Mouse (Mus musculus) megakaryocyte, adult 5-6 weeks (primary cell): ENCODE measurements around the gene Fermt2. TPM values are rescaled to one million over a fixed set of nuclear protein-coding genes. Genes with fewer than 3 reads are reported as not detected.
"Not testable (repeated sequence)": the region's sequence is repeated elsewhere in the genome, so short reads cannot be mapped to it uniquely, and the experiment has no call there.

Experiments
- ATAC-seq: 2 replicates; pipeline ENCODE4 v1.8.0; 2016; ENCODE audit warnings: mild to moderate bottlenecking, inconsistent platforms; ENCODE audit not compliant: poor library complexity, severe bottlenecking
- total RNA-seq, 2 experiments: library from RNA; stranded (forward) in 1 of 2; stranded (reverse) in 1 of 2; fragments of 153-499, 151-499 nt in 1 of 2; fragments of 221-1000, 200-1000 nt in 1 of 2; gene quantifications; 2 replicates each; pipeline versions ENCODE4 v1.2.3 to v1.2.4; 2015 to 2017

The Fermt2 gene
- total RNA-seq, 2 experiments from 2014 or later, result not detected

DNA sequence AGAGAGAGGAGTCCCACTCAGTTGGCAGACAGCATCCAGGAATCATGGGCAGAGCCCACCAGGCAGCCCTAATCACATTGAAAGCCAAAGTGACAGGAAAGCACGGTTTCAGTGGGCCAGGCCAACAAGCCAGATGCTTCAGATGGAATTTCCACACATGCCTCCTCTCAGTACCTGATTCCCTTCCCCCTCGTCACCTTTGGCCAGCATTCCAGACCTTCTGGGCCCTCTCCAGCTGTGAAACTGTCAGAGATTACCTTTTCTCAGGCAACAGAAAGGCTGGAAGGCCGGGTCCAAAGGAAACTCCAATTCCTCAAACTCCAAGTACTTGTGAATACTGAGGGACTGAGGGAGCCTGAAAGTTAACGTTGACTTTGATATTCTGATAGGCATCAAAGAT is 19.1 kb downstream of the Fermt2 start:
- ATAC-seq, result no peak

DNA sequence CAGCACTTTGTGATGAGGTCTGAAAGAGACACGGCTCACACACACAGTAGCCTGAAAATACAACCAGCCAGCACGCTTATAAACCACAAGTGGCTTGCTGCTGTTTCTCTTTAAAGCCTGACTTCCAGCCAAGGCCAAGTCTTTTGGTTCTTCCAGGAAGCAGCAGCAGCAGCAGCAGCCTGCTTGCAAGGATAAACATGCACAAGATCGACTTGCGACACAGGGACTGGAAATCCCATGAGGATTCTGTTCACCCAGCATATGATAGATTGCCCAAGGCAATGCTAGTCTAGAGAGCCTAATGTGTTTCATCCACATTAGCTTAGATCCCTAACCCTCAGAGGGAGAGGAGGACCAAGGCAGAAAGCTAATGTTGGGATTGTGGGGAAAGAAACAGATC is 22.0 kb downstream of the Fermt2 start:
- no peak for ATAC-seq

DNA sequence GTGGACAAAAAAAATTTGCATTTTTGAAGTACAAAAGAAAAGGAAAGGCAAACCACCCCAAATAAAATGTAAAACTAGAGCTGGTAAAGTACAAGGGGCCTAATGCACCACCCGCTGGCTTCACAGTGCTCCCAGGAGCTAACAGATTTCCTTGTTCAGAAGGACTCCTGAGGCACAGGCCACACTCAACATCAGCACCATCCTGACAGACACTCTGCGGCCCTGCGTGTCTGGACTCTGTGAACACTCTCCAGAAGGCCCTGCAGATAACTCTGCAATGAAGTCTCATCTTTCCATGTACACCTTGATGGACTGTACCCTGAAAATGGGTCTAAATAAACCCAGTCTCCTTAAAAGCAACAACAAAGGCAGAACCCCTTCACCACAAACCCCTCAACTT is 22.5 kb downstream of the Fermt2 start:
- ATAC-seq, result no peak

DNA sequence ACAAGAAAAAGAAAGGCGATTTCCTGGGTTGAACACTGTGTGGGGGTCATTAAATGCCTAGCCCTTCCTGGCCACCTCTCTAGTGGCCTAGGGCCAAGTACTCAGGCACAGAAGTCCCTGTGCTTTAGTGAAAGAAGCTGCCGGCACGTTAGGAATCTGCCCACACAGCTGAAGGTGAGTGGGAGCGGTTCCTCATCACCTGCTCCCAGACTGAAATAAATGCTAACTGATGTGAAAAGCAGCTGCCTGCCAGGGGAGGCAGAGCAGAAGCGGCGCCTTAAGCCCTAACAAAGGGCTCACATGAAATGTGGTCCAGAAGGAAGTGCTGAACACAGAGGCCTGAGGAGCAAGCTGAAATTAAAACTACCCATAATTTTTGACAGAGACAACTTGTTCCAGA is 22.9 kb downstream of the Fermt2 start:
- no peak for ATAC-seq

DNA sequence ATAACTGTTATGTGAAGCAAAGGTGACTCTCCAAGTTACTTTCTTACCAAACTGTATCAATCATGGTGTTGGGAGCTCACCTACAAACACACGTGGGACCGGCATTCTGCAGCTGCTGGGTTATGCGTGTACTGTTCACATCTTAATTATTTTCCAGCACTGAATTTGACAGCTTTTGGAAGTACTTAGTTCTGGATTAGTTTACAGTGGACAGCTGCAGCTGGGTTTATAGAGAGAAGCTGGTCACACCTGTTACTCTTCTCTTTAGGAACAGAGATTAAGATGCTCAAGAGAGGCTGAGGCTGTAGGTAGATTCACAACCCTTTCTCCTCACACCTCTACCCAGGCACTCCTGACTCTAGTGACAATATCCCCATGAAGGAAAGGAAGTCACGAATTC is 23.8 kb downstream of the Fermt2 start:
- no peak for ATAC-seq

DNA sequence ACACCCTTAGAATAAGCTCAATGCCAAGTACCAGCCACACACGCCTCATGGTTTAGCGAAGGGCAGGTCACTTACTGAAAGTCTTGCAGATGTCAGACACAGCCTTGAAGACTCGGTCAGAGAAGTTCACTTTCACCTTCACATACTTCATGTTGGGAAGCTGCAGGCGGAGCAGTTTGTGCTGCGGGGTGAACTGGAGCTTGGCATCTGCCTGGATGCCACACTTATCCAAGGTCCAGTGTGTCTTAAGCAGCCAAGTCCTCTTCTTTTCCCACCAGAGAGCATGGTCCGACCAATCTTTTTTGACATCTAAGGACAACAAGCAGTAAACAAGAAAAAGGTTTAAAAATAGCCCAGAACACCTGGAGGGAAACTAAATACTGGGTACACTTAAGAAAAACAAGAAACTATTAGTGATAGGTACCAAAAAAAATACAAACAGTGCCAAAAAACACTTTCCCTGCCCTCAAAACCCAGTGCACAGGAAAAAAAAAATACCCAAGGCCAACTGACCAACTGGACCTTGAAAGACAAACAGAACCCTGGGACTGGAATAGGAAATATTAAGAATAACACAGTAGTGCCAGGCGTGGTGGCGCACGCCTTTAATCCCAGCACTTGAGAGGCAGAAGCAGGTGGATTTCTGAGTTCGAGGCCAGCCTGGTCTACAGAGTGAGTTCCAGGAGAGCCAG is 25.4 kb downstream of the Fermt2 start:
- no peak for ATAC-seq

DNA sequence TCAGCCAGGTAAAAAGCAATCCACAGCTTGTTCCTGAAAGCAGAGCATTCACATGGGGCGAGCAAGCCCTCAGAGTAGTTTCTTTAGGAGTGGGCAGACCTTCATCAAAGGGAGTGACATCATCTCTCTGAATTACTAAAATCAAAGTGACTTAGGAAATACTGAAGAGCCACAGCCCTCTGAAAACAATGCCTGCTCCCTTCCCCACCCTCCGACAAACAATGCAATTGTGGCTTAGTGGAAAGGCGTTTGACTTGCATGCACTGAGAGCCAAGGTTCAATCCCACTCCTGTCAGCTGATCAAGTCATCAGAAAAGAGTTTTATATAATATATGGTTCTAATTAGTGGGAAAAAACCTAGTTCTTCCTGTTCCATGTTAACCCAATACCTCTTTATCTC is 26.0 kb downstream of the Fermt2 start:
- no peak for ATAC-seq

DNA sequence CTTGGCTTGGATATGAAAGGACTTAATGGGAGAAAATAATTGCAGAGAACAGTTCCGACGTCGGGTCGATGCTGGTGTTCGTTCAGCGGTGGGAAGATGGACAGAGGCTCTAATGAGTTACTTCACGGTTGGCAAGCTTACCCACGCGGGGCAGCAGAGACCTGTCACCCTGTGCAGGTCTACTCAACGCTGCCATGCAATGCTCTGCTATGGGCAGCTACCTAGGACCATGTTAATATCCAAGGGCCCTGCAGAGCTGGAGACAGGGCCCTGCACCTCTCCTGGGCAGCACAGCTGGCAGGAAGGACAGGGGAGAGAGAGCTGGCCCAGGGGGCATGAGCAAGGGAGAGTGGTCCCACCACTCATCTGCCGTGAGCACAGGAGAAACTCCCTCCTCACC is 29.9 kb downstream of the Fermt2 start:
- no peak for ATAC-seq

DNA sequence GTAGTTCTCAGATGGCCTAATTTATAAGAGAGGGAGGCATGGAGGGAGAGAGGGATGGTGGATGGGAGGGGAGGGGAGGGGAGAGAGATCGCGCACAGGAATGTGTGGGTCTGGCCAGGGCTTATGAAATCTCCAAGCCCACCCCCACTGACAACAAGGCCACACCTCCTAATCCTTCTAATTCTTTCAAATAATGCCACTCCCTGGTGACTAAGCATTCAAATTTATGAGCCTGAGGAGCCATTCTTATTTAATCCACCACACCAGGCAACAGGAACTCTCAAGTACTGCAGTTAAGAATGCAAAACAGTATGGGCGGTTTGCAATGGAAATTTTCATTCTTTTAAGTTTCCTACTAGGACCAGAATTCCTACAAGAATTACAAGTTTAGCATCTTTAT is 32.8 kb downstream of the Fermt2 start:
- no peak for ATAC-seq

DNA sequence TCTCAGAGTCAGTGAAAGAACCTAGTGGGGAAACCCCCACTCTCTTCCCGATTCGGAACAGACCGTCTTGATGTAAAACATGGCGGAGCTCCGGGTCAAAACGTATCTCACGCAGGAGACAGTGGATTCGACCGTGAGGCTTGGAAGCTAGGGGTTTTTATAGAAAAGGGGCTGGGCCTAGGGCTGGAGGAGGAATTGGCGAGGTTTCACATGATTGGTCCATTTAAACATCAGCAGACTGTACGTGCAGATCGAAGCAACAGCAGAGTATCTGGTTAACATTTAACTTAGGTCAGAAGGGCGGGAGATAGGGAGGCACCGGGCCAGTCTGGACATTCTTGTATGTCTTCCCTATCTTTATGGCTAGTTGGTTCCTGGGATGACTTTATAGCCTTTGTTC is 34.1 kb downstream of the Fermt2 start:
- not testable (repeated sequence) for ATAC-seq

DNA sequence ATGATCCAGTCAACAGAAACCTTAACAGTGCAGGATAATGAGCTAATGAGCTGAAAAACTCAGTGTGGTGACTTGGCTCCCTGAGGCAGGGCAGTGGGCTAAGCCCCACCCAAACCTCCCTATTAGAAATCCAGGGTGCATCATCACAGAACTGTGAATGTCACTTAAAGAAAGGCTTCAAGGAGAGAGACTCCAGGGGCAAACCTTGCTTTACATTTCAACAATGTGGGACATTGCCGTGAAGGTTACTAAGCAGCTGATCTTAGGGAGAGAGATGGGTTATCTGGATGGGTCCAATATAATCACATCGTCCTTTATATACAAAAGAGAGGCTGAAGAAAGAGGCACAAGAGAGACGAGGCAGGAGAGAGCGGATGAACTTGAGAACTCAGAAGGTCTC is 36.0 kb downstream of the Fermt2 start:
- no peak for ATAC-seq

DNA sequence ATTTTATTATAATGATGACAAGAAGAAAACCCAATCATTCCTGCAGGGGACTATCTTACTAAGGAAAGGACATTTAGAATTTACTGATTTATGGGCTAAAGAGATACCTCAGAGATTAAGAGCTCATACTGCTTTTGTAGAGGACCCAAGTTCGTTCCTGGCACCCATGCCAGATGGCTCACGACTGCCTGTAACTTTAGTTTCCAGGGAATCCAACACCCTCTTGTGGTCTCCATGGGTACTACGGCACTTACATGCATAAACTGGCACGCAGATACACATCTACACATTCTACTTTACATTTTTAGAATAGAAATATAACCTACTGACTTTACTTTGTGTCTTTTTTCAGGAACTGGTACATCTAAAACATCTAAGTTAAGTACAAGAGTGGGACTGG is 37.2 kb downstream of the Fermt2 start:
- ATAC-seq, result no peak

DNA sequence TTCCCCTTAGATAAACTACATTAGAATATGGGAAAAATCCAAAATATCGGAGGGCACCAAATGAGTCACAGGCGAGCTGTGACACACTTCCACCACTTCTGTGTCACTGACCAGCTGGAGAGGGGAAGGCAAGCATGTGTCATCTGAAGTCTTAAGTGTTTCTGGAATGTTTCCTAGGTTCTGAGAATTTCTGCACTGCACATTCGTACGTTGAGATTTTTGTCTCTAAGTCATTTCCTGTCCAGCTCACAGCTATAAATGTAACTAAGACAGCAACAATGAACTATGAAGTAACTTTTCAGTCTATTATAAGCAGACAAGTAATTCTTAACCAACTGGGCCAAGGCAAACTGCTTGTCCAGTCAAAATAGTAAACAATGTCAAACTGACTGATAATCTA is 37.9 kb downstream of the Fermt2 start:
- ATAC-seq, result no peak

DNA sequence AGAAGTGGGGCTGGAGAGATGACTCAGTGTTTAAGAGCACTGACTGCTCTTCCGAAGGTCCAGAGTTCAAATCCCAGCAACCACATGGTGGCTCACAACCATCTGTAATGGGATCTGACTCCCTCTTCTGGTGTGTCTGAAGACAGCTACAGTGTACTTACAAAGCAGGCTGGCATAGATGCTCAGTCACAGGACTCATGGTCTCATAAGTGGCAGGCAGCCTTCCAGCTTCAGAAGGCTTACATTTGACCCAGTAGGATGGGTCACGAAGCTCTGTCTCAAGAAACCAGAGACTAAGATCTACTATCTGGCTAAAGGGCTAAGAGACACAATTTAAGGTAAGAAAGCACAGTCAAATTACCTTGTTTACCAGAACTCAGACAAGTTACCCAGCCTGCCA is 42.7 kb downstream of the Fermt2 start:
- not testable (repeated sequence) for ATAC-seq

DNA sequence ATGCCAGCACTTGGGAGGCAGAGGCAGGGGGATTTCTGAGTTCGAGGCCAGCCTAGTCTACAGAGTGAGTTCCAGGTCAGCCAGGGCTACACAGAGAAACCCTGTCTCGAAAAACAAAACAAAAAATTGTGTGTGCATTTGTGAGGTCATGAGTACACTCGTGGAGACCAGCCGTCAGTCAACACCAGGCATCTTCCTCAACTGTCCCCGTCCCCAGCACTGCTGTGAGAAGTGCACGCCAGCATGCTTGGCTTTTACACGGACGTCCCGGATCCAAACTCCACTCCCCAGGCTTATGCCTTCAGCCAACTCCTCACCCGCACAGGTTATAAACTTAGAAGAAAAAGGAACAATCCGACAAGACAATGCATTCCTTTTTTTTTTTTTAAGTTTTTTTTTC is 46.6 kb downstream of the Fermt2 start:
- ATAC-seq, result not testable (repeated sequence)

DNA sequence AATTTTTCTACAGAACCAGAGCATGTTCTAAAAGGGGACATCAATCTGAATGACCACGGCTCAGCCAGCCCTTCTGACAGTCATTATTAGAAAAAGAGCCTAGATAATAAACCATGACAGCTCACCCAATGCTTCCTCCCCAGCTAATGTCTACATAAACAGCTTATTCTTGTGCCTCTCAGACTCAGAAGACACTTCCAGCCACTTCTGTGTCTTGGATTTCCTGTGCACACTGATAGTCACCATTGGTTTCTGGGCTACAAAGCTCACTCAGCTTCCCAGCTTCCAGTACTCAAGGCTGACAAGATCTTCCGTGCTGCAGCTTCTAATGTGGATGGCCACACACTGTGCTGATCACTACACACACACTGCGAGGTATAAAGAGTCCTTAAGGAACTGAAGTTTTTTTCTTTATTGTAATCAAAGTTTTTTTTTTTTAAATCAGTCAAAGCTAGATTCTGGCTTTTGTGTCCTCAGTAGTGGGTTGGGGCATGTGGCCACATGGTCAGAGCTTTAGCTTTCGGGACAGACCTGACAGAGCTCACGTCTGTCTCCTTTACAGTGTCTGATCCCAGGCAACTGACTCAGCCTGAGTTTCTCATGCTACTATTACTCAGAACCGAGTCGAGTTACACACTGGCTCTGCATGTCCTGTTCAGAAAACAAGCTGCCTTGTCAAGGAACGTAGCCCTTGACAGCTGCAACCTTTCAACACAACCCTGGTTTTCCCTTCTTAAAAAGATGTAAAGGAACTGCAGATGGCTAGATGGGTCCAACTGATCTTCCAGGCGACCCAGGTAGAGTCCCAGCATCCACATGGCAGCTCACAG is 50.7 kb downstream of the Fermt2 start:
- ATAC-seq, result no peak

DNA sequence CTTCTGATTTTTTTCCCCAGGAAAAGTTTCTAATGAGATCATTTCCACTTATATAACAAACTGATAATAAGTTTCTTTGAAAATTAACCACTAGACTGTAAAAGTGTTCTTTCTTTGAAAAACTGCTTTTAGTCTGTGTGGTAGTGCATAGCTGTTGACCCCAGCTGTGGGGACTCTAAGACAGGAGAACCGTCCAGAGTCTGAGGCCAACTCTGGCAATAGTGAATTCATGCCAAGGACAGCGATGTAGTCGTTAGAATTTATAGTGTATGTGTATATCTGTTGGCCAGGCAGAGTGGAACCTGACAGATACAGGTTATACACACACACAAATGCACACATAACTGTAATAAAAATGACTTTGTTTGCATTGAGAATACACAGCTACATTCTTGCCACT is 51.4 kb downstream of the Fermt2 start:
- ATAC-seq, result no peak

DNA sequence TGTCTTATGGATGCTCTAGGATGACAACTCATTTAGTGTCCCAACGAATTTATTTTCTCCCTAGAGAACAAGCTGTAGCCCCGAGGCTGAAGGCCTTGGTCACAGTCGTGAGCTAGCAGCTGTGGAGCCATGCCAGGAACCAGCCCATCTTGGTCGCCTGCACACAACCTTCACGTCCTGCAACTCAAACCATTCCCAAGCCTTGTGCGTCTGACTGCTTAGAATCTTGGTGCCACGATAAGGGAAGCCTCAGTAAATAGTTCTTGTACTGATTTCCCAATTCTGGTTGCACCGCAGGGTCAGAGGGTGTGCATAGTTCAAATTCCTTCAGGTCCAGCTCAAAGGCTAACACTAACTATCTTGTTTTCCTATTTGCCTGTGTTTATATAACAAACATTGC is 52.3 kb downstream of the Fermt2 start:
- ATAC-seq, result no peak

DNA sequence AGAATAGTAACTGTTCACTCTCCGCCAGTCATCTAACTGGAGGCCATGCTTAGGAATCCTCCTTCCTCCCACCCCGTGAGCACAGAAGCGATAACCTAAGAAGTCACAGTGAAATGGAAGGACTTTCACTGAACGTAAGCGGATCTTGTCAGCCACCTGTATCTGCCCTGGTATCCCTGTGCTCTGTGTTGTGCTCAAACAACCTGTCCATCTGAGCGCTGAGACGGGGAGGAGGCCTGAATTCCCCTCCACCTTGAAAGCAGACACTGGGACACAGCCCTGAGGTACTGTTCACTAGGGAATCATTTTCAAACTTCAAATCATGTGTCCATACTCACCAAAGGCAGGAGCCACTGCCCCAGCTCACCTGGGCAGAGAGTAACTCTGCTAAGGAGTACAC is 52.9 kb downstream of the Fermt2 start:
- no peak for ATAC-seq

DNA sequence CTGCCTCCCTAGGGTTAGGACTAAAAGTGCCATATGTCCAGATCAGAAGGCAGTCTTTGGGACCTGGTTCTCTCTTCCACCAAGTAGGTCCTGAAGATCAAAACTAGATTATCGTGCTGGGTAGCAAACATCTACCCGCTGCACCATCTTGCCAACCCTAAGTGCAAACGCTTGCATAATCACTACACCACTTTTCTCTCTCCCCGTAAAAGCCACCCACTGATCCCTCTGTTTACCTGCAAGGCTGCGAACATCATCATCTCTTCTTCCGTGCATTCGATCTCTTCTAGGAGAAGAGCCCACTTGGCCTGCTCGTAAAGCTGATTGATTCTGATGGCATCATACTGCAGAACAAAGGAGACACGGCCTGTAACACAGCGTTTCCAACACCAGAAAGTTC is 57.4 kb downstream of the Fermt2 start:
- no peak for ATAC-seq

DNA sequence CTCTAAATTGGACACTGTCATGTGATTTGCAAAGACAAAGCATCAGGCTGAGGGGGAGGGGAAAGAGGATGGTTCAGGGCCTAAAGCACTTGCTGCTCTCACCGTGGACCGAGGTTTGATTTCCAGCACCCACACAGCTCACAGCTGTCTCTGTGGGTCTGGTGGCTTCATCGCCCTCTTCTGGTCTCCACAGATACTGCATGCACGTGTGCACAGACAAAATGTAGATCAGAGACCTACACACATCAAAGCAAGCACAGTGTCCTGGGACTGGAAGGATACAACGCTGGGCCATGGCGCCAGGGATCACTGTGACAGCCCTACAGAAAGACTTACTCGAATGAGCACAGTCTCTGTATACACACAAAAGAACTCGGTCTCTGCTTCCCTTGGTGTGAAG is 60.5 kb downstream of the Fermt2 start:
- ATAC-seq, result no peak

DNA sequence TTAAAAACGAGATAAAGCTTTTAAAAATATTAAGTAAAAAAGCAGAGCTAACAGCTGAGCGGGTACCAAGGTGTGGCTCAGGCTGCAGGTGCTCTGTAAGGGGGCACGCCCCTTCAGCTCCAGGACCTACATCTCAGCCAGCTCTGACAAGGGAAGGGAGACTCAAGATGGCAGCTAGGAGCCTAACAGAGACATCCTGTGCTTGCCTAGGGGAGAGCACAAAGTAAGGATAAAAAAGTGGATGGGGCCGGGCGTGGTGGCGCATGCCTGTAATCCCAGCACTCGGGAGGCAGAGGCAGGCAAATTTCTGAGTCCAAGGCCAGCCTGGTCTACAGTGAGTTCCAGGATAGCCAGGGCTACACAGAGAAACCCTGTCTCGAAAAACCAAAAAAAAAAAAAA is 63.5 kb downstream of the Fermt2 start:
- ATAC-seq, result not testable (repeated sequence)
